ENCODE assay signal across 31 mouse cellular contexts in the genomic region with DNA sequence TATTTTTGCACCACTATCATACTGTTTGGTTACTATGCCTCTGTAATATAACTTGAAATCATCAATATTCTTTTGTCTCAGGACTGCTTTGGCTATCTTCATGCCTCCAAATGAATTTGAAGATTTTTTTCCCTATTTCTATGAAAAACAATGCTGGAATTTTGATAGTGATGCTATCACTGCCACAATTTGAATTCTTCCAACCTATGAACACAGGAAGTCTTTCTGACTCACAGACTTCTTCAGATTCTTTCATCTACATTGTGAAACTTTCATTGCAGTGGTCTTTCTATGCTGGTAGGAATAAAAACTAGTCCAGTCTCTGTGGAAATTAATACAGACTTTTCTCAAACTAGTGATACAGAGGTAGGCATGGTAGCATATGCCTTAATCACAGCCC.
"Had no signal": no experiment of that assay in that cellular context is flagged by ENCODE, and none has a peak within 500 bp of the region (broad histone marks: within the 10 kb centered on the region; RNA-seq: fewer than 3 reads in every experiment).

No protein-coding gene starts in this region.

- H3K27ac ChIP-seq: limb, embryonic 10.5 days; limb, embryonic 12.5 days; limb, embryonic 13.5 days; limb, embryonic 15.5 days; liver, embryonic 12.5 days; liver, embryonic 13.5 days; liver, embryonic 14.5 days; liver, embryonic 15.5 days; lung, embryonic 15.5 days; macrophage; midbrain, embryonic 10.5 days; midbrain, embryonic 12.5 days; midbrain, embryonic 13.5 days; midbrain, embryonic 15.5 days had no signal

- H3K4me2 ChIP-seq: limb, embryonic 12.5 days; limb, embryonic 13.5 days; limb, embryonic 15.5 days; liver, embryonic 11.5 days; liver, embryonic 12.5 days; liver, embryonic 13.5 days; liver, embryonic 15.5 days; lung, embryonic 14.5 days; lung, embryonic 15.5 days; midbrain, embryonic 11.5 days; midbrain, embryonic 12.5 days; midbrain, embryonic 13.5 days; midbrain, embryonic 15.5 days had no signal

- ATAC-seq: liver, embryonic 12.5 days; liver, postnatal 0 days; lung, postnatal 0 days; midbrain, embryonic 13.5 days; midbrain, embryonic 15.5 days; midbrain, embryonic 16.5 days had no signal

- H3K27me3 ChIP-seq: limb, embryonic 12.5 days; limb, embryonic 13.5 days; limb, embryonic 15.5 days; liver, embryonic 12.5 days; liver, embryonic 13.5 days; liver, embryonic 15.5 days; lung, embryonic 15.5 days; megakaryocyte, embryonic 14.5 days; midbrain, embryonic 12.5 days; midbrain, embryonic 13.5 days; midbrain, embryonic 15.5 days had no signal

- H3K36me3 ChIP-seq: limb, embryonic 15.5 days; midbrain, embryonic 15.5 days had no signal

- H3K4me1 ChIP-seq: limb, embryonic 10.5 days; limb, embryonic 12.5 days; limb, embryonic 13.5 days; limb, embryonic 15.5 days; liver, embryonic 12.5 days; lung, embryonic 15.5 days; midbrain, embryonic 13.5 days; midbrain, embryonic 15.5 days had no signal

- DNase-seq: left cerebral cortex, postnatal 4 days; liver; liver, embryonic 13.5 days; liver, postnatal 0 days; lung, adult 18-20 months; lung, adult 2 months; lung, embryonic 14.5 days; lung, postnatal 10 days; lung, postnatal 14 days; lung, postnatal 36 days; lung, postnatal 4 days; midbrain, embryonic 14.5 days had no signal

- H3K9me3 ChIP-seq: limb, embryonic 10.5 days; limb, embryonic 12.5 days; limb, embryonic 15.5 days; liver, embryonic 12.5 days; liver, embryonic 13.5 days; liver, embryonic 15.5 days; lung, embryonic 15.5 days; megakaryocyte, embryonic 14.5 days; midbrain, embryonic 13.5 days; midbrain, embryonic 15.5 days had no signal

- H3K9ac ChIP-seq: limb, embryonic 12.5 days; limb, embryonic 13.5 days; limb, embryonic 15.5 days; liver, embryonic 12.5 days; liver, embryonic 13.5 days; liver, embryonic 14.5 days; liver, embryonic 15.5 days; liver, postnatal 0 days; lung, embryonic 14.5 days; lung, embryonic 15.5 days; midbrain, embryonic 12.5 days; midbrain, embryonic 13.5 days; midbrain, embryonic 15.5 days had no signal

- H3K4me3 ChIP-seq: limb, embryonic 10.5 days; limb, embryonic 12.5 days; limb, embryonic 13.5 days; limb, embryonic 15.5 days; liver, embryonic 12.5 days; liver, embryonic 13.5 days; liver, embryonic 15.5 days; lung, embryonic 15.5 days; megakaryocyte, embryonic 14.5 days; midbrain, embryonic 10.5 days; midbrain, embryonic 12.5 days; midbrain, embryonic 13.5 days; midbrain, embryonic 15.5 days; myocyte had no signal
